In genomic region chr14:122474041-122474890, GRCm38 (mm10) we compare ENCODE assay signal across 8 mouse cellular contexts. TPM values are rescaled to one million over a fixed set of nuclear protein-coding genes. Genes with fewer than 3 reads are reported as not detected.
DNase-seq lines count a peak whose midpoint lies in the region; ATAC-seq lines count a peak whose summit lies in the region.
"Had no signal": no experiment of that assay in that cellular context is flagged by ENCODE, and none has a peak within 500 bp of the region (broad histone marks: within the 10 kb centered on the region; RNA-seq: fewer than 3 reads in every experiment).

No protein-coding gene starts in this region.

- under 1% methylated on average over 56 of the region's 57 CpGs for WGBS in lung, embryonic 16.5 days
- WGBS in forebrain, embryonic 14.5 days, result 0% methylated on average over 56 of the region's 57 CpGs
- under 1% methylated on average over 53 of the region's 57 CpGs for WGBS in liver, embryonic 13.5 days (ENCODE audit: insufficient replicate concordance)
- WGBS in stomach, embryonic 15.5 days, result 0% methylated on average over 56 of the region's 57 CpGs

- DNase-seq in lung, adult 18-20 months, result no peak
- DNase-seq in cerebellum, adult 9-10 months, result peak; percentile 87
- peak; percentile 93 for DNase-seq in forebrain, embryonic 14.5 days (ENCODE audit: low spot score)
- no peak for DNase-seq in liver, embryonic 13.5 days
- DNase-seq in adrenal gland, postnatal 10 days, result no peak

- peak; percentile 56 for ATAC-seq in lung, embryonic 16.5 days (ENCODE audit: low read depth)
- ATAC-seq in forebrain, embryonic 14.5 days, result peak; percentile 82
- peak; percentile 41; the same call in 1 of the 2 replicates for ATAC-seq in liver, embryonic 13.5 days (ENCODE audit: low read depth)
- ATAC-seq in stomach, embryonic 15.5 days (ENCODE audit: insufficient read depth, low FRiP score, low read depth), result no peak

- H3K27ac ChIP-seq in lung, embryonic 16.5 days (ENCODE audit: low read length), result no peak overlapping the region
- peak overlapping the region; percentile 99 for H3K27ac ChIP-seq in forebrain, embryonic 14.5 days (ENCODE audit: low read depth, low read length)
- H3K27ac ChIP-seq in liver, embryonic 13.5 days, result no peak overlapping the region
- H3K27ac ChIP-seq in stomach, embryonic 15.5 days, result no peak overlapping the region

- no peak overlapping the region for H3K9ac ChIP-seq in lung, embryonic 16.5 days (ENCODE audit: low read length)
- H3K9ac ChIP-seq in forebrain, embryonic 14.5 days (ENCODE audit: low read length), result peak overlapping the region; percentile 85
- H3K9ac ChIP-seq in liver, embryonic 13.5 days, result no peak overlapping the region
- no peak overlapping the region for H3K9ac ChIP-seq in stomach, embryonic 15.5 days

- peak overlapping the region; percentile 43 for H3K4me3 ChIP-seq in lung, embryonic 16.5 days (ENCODE audit: low read length)
- peak overlapping the region; percentile 49 for H3K4me3 ChIP-seq in forebrain, embryonic 14.5 days (ENCODE audit: low read depth, low read length)
- peak overlapping the region; percentile 38 for H3K4me3 ChIP-seq in liver, embryonic 13.5 days (replicated peaks)
- H3K4me3 ChIP-seq in stomach, embryonic 15.5 days (replicated peaks), result peak overlapping the region; percentile 37
- H3K4me3 ChIP-seq: erythroblast, embryonic 14.5 days had no signal

- peak overlapping the region; percentile 65 for H3K4me2 ChIP-seq in lung, embryonic 16.5 days (ENCODE audit: low read depth, low read length)
- peak overlapping the region; percentile 73 for H3K4me2 ChIP-seq in forebrain, embryonic 14.5 days (ENCODE audit: low read length)
- H3K4me2 ChIP-seq in liver, embryonic 13.5 days, result peak overlapping the region; percentile 57
- peak overlapping the region; percentile 71 for H3K4me2 ChIP-seq in stomach, embryonic 15.5 days

- H3K27me3 ChIP-seq in lung, embryonic 16.5 days (ENCODE audit: control insufficient read depth, insufficient read depth, low read depth, low read length), result peaks cover 87% of the 10 kb centered on the region
- H3K27me3 ChIP-seq in forebrain, embryonic 14.5 days (replicated peaks; ENCODE audit: control insufficient read depth, insufficient read depth, low read length), result peaks cover 16% of the 10 kb centered on the region
- H3K27me3 ChIP-seq in liver, embryonic 13.5 days, result peaks cover 100% of the 10 kb centered on the region
- H3K27me3 ChIP-seq in stomach, embryonic 15.5 days (replicated peaks), result peaks cover 92% of the 10 kb centered on the region

- H3K36me3 ChIP-seq in lung, embryonic 16.5 days (ENCODE audit: control insufficient read depth, insufficient read depth, low read length), result no peaks in the 10 kb centered on the region
- peaks cover 7% of the 10 kb centered on the region; the same call in 1 of the 2 replicates for H3K36me3 ChIP-seq in forebrain, embryonic 14.5 days (ENCODE audit: control insufficient read depth, insufficient read depth, low read length)
- no peaks in the 10 kb centered on the region for H3K36me3 ChIP-seq in liver, embryonic 13.5 days
- H3K36me3 ChIP-seq in stomach, embryonic 15.5 days, result no peaks in the 10 kb centered on the region

- peaks cover 17% of the 10 kb centered on the region for H3K4me1 ChIP-seq in lung, embryonic 16.5 days (replicated peaks; ENCODE audit: control insufficient read depth, insufficient read depth, low read length)
- 0 out of 2 replicates have a peak, but pooled peaks cover under 1% of the 10 kb centered on the region for H3K4me1 ChIP-seq in forebrain, embryonic 14.5 days (ENCODE audit: control insufficient read depth, insufficient read depth, low read length)
- peaks cover 15% of the 10 kb centered on the region for H3K4me1 ChIP-seq in liver, embryonic 13.5 days (replicated peaks)
- H3K4me1 ChIP-seq in stomach, embryonic 15.5 days, result peaks cover 19% of the 10 kb centered on the region

- no peaks in the 10 kb centered on the region for H3K9me3 ChIP-seq in lung, embryonic 16.5 days (ENCODE audit: control insufficient read depth, low read length)
- H3K9me3 ChIP-seq in forebrain, embryonic 14.5 days (replicated peaks; ENCODE audit: control insufficient read depth, low read length), result no peaks in the 10 kb centered on the region
- no peaks in the 10 kb centered on the region for H3K9me3 ChIP-seq in liver, embryonic 13.5 days (replicated peaks)
- no peaks in the 10 kb centered on the region for H3K9me3 ChIP-seq in stomach, embryonic 15.5 days

RNA-seq across cellular contexts. Expression of gene Zic2, which starts 1.0 kb away (rescaled TPM):
- not detected in 2 replicates for polyA plus RNA-seq in lung, embryonic 16.5 days (2015; fragmentation: Nextera tagmentation; extraction: Ambion mirVana)
- polyA plus RNA-seq in forebrain, embryonic 14.5 days (2014; fragmentation: Nextera tagmentation; extraction: Ambion mirVana), result 7.3 and 9.8 TPM in 2 replicates
- polyA plus RNA-seq in liver, embryonic 13.5 days (2015; fragmentation: Nextera tagmentation; extraction: Ambion mirVana), result not detected in 2 replicates
- polyA plus RNA-seq in stomach, embryonic 15.5 days (2015; fragmentation: Nextera tagmentation; extraction: Ambion mirVana), result not detected in 2 replicates
- under 1 TPM; 0.15 to 0.21 TPM for total RNA-seq in adrenal gland, postnatal 10 days (2021)
- polyA plus RNA-seq: erythroblast, embryonic 14.5 days had no signal

RNA-seq across cellular contexts. Expression of gene Zic5, which starts 8.8 kb away (rescaled TPM):
- polyA plus RNA-seq in lung, embryonic 16.5 days (2015; fragmentation: Nextera tagmentation; extraction: Ambion mirVana), result not detected in 2 replicates
- polyA plus RNA-seq in forebrain, embryonic 14.5 days (2014; fragmentation: Nextera tagmentation; extraction: Ambion mirVana), result 9.5 and 10.9 TPM in 2 replicates
- 0.02 TPM in 1 of 2 replicates, not detected in the other for polyA plus RNA-seq in liver, embryonic 13.5 days (2015; fragmentation: Nextera tagmentation; extraction: Ambion mirVana)
- not detected in 2 replicates for polyA plus RNA-seq in stomach, embryonic 15.5 days (2015; fragmentation: Nextera tagmentation; extraction: Ambion mirVana)
- total RNA-seq in adrenal gland, postnatal 10 days (2021), result not detected

RNA-seq across cellular contexts. Expression of gene Gm10837, which starts 16.1 kb away (rescaled TPM):
- polyA plus RNA-seq in lung, embryonic 16.5 days (2015; fragmentation: Nextera tagmentation; extraction: Ambion mirVana), result not detected in 2 replicates
- 0.32 and 0.55 TPM in 2 replicates for polyA plus RNA-seq in forebrain, embryonic 14.5 days (2014; fragmentation: Nextera tagmentation; extraction: Ambion mirVana)
- polyA plus RNA-seq in liver, embryonic 13.5 days (2015; fragmentation: Nextera tagmentation; extraction: Ambion mirVana), result not detected in 2 replicates
- polyA plus RNA-seq in stomach, embryonic 15.5 days (2015; fragmentation: Nextera tagmentation; extraction: Ambion mirVana), result not detected in 2 replicates
- total RNA-seq in adrenal gland, postnatal 10 days (2021), result not detected
- polyA plus RNA-seq: erythroblast, embryonic 14.5 days had no signal

RNA-seq across cellular contexts. Expression of gene Gm5089, which starts 23.4 kb away (rescaled TPM):
- polyA plus RNA-seq in lung, embryonic 16.5 days (2015; fragmentation: Nextera tagmentation; extraction: Ambion mirVana), result not detected in 2 replicates
- polyA plus RNA-seq in forebrain, embryonic 14.5 days (2014; fragmentation: Nextera tagmentation; extraction: Ambion mirVana), result 0.25 and 0.33 TPM in 2 replicates
- not detected in 2 replicates for polyA plus RNA-seq in liver, embryonic 13.5 days (2015; fragmentation: Nextera tagmentation; extraction: Ambion mirVana)
- polyA plus RNA-seq in stomach, embryonic 15.5 days (2015; fragmentation: Nextera tagmentation; extraction: Ambion mirVana), result 0.06 TPM in 1 of 2 replicates, not detected in the other
- total RNA-seq in adrenal gland, postnatal 10 days (2021), result not detected
- polyA plus RNA-seq: erythroblast, embryonic 14.5 days had no signal

RNA-seq across cellular contexts. Expression of gene Pcca, which starts 59.9 kb away (rescaled TPM):
- 19.0 and 20.3 TPM in 2 replicates for polyA plus RNA-seq in lung, embryonic 16.5 days (2015; fragmentation: Nextera tagmentation; extraction: Ambion mirVana)
- 25.0 and 25.7 TPM in 2 replicates for polyA plus RNA-seq in forebrain, embryonic 14.5 days (2014; fragmentation: Nextera tagmentation; extraction: Ambion mirVana)
- 12.6 and 13.2 TPM in 2 replicates for polyA plus RNA-seq in liver, embryonic 13.5 days (2015; fragmentation: Nextera tagmentation; extraction: Ambion mirVana)
- polyA plus RNA-seq in stomach, embryonic 15.5 days (2015; fragmentation: Nextera tagmentation; extraction: Ambion mirVana), result 19.2 and 20.2 TPM in 2 replicates
- 100 to 1,000 TPM; 167 to 170 TPM for total RNA-seq in adrenal gland, postnatal 10 days (2021)

Comparison
In these comparisons a context has a peak if more than half of its experiments do, and no peak if none do; other contexts are left out.
1. DNase-seq: peak in cerebellum, adult 9-10 months (single experiment) and forebrain, embryonic 14.5 days (single experiment); none in lung, adult 18-20 months (0 of 2), liver, embryonic 13.5 days (single experiment) and adrenal gland, postnatal 10 days (single experiment).
2. RNA of gene Zic5, which starts 8.8 kb away (polyA plus RNA-seq): 9.5 to 10.9 TPM in forebrain, embryonic 14.5 days; 0.02 TPM in liver, embryonic 13.5 days, not detected in stomach, embryonic 15.5 days and not detected in lung, embryonic 16.5 days; every median in the first group is over 10 times any median in the second.
3. Peak in every context shown above with its lines, with median percentiles within 50 percentile points of each other: H3K4me2 ChIP-seq and H3K4me3 ChIP-seq.